Mouse (Mus musculus): ENCODE data around the gene Cars2. TPM values are rescaled to one million over a fixed set of nuclear protein-coding genes. Genes with fewer than 3 reads are reported as not detected.
"Not testable (repeated sequence)": the region's sequence is repeated elsewhere in the genome, so short reads cannot be mapped to it uniquely, and the experiment has no call there.

Cars2 gene
- polyA plus RNA-seq, 1 experiment: 25.9 TPM

GRCm38 (mm10) chr8:11557424-11557767 is 6.8 kb upstream of the Cars2 start:
- Histone ChIP-seq H3K4me3 (ENCODE audit: insufficient read depth, low read length) (peak overlapping the region; percentile 73), H3K4me1 (ENCODE audit: control insufficient read depth, insufficient read depth, low read length) (no peaks in the 10 kb centered on the region)
- TF ChIP-seq CTCF (IDR thresholded peaks at IDR 0.05; ENCODE audit: extremely low read depth, insufficient read depth, low read length): no peak
- no peak for TF ChIP-seq POLR2A (IDR thresholded peaks at IDR 0.05; ENCODE audit: extremely low read depth, insufficient read depth, low read length)

GRCm38 (mm10) chr8:11556691-11557423 is 6.3 kb upstream of the Cars2 start:
- TF ChIP-seq POLR2A (IDR thresholded peaks at IDR 0.05; ENCODE audit: extremely low read depth, insufficient read depth, low read length) (peak; percentile 16; the same call in 1 of the 2 replicates), CTCF (IDR thresholded peaks at IDR 0.05; ENCODE audit: extremely low read depth, insufficient read depth, low read length) (no peak)
- Histone ChIP-seq H3K27ac (ENCODE audit: insufficient read depth, low read length) (peak overlapping the region; percentile 78), H3K4me3 (ENCODE audit: insufficient read depth, low read length) (peak overlapping the region; percentile 73), H3K4me1 (ENCODE audit: control insufficient read depth, insufficient read depth, low read length) (no peaks in the 10 kb centered on the region)

More at GRCm38 (mm10) chr8:11557424-11557767, 6.8 kb upstream of the Cars2 start:
- H3K27ac ChIP-seq (ENCODE audit: insufficient read depth, low read length): peak overlapping the region; percentile 73

- Histone ChIP-seq H3K4me1 (ENCODE audit: control insufficient read depth, insufficient read depth, low read length) (no peaks in the 10 kb centered on the region), H3K27ac (ENCODE audit: insufficient read depth, low read length) (peak overlapping the region; percentile 97), H3K4me3 (ENCODE audit: insufficient read depth, low read length) (peak overlapping the region; percentile 73)
- TF ChIP-seq POLR2A (IDR thresholded peaks at IDR 0.05; ENCODE audit: extremely low read depth, insufficient read depth, low read length) (peak; percentile 99), CTCF (IDR thresholded peaks at IDR 0.05; ENCODE audit: extremely low read depth, insufficient read depth, low read length) (no peak)
Measured at GRCm38 (mm10) chr8:11555720-11556591, 5.4 kb upstream of the Cars2 start.

GRCm38 (mm10) chr8:11554799-11555719 is 4.5 kb upstream of the Cars2 start, which contains the start of gene Ing1:
Gene Ing1 (plus strand): TSS chr8:11555571.
- no peaks in the 10 kb centered on the region; the same call in 1 of the 2 replicates for H3K4me1 ChIP-seq (ENCODE audit: control insufficient read depth, insufficient read depth, low read length)
- TF ChIP-seq CTCF (IDR thresholded peaks at IDR 0.05; ENCODE audit: extremely low read depth, insufficient read depth, low read length): no peak
- TF ChIP-seq POLR2A (IDR thresholded peaks at IDR 0.05; ENCODE audit: extremely low read depth, insufficient read depth, low read length): peak; percentile 92
- peak within 1 kb of the TSS; percentile 97 for H3K27ac ChIP-seq (ENCODE audit: insufficient read depth, low read length)
- H3K4me3 ChIP-seq (ENCODE audit: insufficient read depth, low read length): peak within 1 kb of the TSS; percentile 73

- H3K4me1 ChIP-seq (ENCODE audit: control insufficient read depth, insufficient read depth, low read length): peaks cover 2% of the 10 kb centered on the region; the same call in 1 of the 2 replicates
- TF ChIP-seq CTCF (IDR thresholded peaks at IDR 0.05; ENCODE audit: extremely low read depth, insufficient read depth, low read length) (no peak), POLR2A (IDR thresholded peaks at IDR 0.05; ENCODE audit: extremely low read depth, insufficient read depth, low read length) (no peak)
- H3K4me3 ChIP-seq (ENCODE audit: insufficient read depth, low read length): no peak overlapping the region
- H3K27ac ChIP-seq (ENCODE audit: insufficient read depth, low read length): no peak overlapping the region
Measured at GRCm38 (mm10) chr8:11552390-11552789, 1.8 kb upstream of the Cars2 start.

GRCm38 (mm10) chr8:11551497-11551896 is 914 bp upstream of the Cars2 start:
- not testable (repeated sequence) for H3K4me1 ChIP-seq (ENCODE audit: control insufficient read depth, insufficient read depth, low read length); H3K4me3 ChIP-seq (ENCODE audit: insufficient read depth, low read length); H3K27ac ChIP-seq (ENCODE audit: insufficient read depth, low read length)

- H3K4me3 ChIP-seq (ENCODE audit: insufficient read depth, low read length): peak overlapping the region; percentile 34
- no peak for TF ChIP-seq POLR2A (IDR thresholded peaks at IDR 0.05; ENCODE audit: extremely low read depth, insufficient read depth, low read length)
- peak; percentile 37; the same call in 1 of the 2 replicates for TF ChIP-seq CTCF (IDR thresholded peaks at IDR 0.05; ENCODE audit: extremely low read depth, insufficient read depth, low read length)
- H3K4me1 ChIP-seq (ENCODE audit: control insufficient read depth, insufficient read depth, low read length): peaks cover 2% of the 10 kb centered on the region; the same call in 1 of the 2 replicates
- no peak overlapping the region for H3K27ac ChIP-seq (ENCODE audit: insufficient read depth, low read length)
Measured at GRCm38 (mm10) chr8:11549706-11550105, 877 bp downstream of the Cars2 start.

- no peak overlapping the region for H3K27ac ChIP-seq (ENCODE audit: insufficient read depth, low read length)
Measured at GRCm38 (mm10) chr8:11547063-11547462, 3.5 kb downstream of the Cars2 start.

GRCm38 (mm10) chr8:11544386-11544785 is 6.2 kb downstream of the Cars2 start:
- Histone ChIP-seq H3K4me3 (ENCODE audit: insufficient read depth, low read length) (no peak overlapping the region), H3K27ac (ENCODE audit: insufficient read depth, low read length) (no peak overlapping the region), H3K4me1 (ENCODE audit: control insufficient read depth, insufficient read depth, low read length) (no peaks in the 10 kb centered on the region)
- TF ChIP-seq POLR2A (IDR thresholded peaks at IDR 0.05; ENCODE audit: extremely low read depth, insufficient read depth, low read length): no peak
- TF ChIP-seq CTCF (IDR thresholded peaks at IDR 0.05; ENCODE audit: extremely low read depth, insufficient read depth, low read length): peak; percentile 53

More at GRCm38 (mm10) chr8:11547063-11547462, 3.5 kb downstream of the Cars2 start:
- TF ChIP-seq CTCF (IDR thresholded peaks at IDR 0.05; ENCODE audit: extremely low read depth, insufficient read depth, low read length): no peak; the same call in 1 of the 2 replicates
- TF ChIP-seq POLR2A (IDR thresholded peaks at IDR 0.05; ENCODE audit: extremely low read depth, insufficient read depth, low read length): no peak
- peaks cover 2% of the 10 kb centered on the region; the same call in 1 of the 2 replicates for H3K4me1 ChIP-seq (ENCODE audit: control insufficient read depth, insufficient read depth, low read length)
- H3K4me3 ChIP-seq (ENCODE audit: insufficient read depth, low read length): no peak overlapping the region
